Mouse (Mus musculus): ENCODE data around the gene Camk1d.

- TF ChIP-seq HCFC1 (IDR thresholded peaks at IDR 0.05; ENCODE audit: borderline replicate concordance, insufficient read depth, low read length), result no peak
- TF ChIP-seq CHD2 (IDR thresholded peaks at IDR 0.05; ENCODE audit: low read depth, low read length), result no peak
- no peak for TF ChIP-seq MAFK (IDR thresholded peaks at IDR 0.05; ENCODE audit: insufficient read depth, low read depth, low read length)
- TF ChIP-seq ZNF384 (IDR thresholded peaks at IDR 0.05; ENCODE audit: low read depth, low read length), result no peak
- no peak for TF ChIP-seq ZC3H11A (IDR thresholded peaks at IDR 0.05; ENCODE audit: borderline replicate concordance, low read depth, low read length)
These were observed 717 bp upstream of the Camk1d start for GRCm38 (mm10) chr2:5715054-5715410.
